Mouse (Mus musculus): ENCODE measurements around the gene Slc12a3.

Gene Slc12a3

DNA sequence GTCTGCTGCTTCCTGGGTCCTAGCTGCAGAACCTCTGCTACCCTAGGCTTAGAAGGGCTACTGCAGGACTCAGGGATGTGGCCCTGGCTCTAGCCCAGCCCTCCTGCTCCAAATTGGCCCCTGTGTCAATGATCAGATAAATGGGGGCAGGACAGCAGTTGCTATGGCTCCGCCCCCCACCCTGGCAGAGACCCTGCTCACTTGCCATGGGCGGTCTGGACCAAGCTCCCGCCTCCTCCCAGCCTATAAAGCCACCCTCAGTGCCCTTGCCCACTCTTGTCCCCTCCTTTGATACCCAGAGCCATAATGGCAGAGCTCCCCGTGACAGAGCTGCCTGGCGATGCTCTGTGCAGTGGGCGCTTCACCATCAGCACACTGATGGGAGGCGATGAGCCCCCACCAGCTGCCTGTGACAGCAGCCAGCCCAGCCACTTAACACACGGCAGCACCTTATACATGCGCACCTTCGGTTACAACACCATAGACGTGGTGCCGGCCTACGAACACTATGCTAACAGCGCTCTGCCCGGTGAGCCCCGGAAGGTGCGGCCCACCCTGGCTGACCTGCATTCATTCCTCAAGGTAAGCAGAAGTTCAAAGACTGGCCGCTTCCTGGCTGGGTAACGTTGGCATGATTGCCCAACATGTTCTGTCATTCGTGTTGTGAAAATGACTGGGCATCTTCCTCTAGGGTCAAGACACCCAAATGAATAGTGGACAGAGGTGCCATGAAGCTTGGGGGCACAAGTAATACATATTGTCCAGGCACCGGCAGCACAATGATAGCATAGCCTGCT, at the start of gene Slc12a3:
Gene Slc12a3, plus strand, starts transcription at position 270 of the 797 bp plus-strand sequence.
- no peak for DNase-seq (ENCODE audit: low spot score)

DNA sequence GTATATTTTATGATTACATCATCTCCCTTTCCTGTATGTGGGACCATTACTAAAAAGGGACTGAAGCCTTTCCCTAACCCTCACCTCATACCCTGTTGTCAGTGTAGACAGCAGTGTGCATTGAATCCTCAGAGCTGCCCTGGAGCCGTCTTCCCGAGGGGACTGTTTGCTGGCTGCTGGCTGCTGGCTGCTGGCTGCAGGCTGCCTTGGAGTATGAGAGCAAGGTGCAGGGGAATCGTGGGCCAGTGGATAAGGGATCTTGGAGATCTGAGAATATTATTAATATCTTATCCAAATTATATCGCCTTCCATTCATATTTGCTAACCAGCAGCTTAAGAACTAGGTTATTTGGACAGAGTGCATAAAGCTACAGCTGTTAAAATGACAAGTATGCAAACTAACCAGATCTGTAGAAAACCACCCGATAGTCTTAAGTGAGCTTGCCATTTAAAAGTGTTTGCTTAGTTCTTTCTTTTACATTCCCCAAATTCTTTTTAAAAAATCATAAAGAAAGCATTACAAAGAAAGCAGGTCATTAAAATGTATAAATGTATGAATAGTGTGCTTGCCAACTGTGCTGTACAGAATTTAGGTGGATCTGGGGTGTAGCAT, 48.9 kb upstream of the Slc12a3 start:
- DNase-seq (ENCODE audit: low spot score) = no peak

DNA sequence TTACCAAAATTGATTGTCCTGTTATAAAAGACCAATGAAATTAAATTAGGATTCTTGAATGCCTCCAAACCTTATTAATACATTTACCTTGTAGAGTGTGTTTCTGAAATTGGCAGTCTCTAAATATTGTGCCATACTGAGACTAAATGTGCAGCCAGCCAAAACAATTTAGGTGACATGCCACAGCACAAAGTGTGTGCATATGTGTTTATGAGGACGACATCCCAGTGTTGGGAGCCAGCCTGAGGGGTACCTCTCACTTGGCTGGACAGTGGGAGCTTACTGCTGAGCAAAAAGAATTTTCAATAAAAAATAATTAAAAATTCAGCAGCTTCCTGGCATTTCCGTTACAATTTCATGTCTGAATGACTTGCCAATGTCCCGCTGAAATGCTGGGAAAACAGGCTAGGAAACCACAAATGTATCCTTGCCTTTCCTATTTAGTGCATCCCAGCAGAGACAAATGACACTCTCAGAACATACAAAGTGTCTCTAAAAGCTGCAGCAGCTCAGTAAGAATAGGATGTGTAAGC, 46.5 kb upstream of the Slc12a3 start:
- DNase-seq (ENCODE audit: low spot score) = no peak

DNA sequence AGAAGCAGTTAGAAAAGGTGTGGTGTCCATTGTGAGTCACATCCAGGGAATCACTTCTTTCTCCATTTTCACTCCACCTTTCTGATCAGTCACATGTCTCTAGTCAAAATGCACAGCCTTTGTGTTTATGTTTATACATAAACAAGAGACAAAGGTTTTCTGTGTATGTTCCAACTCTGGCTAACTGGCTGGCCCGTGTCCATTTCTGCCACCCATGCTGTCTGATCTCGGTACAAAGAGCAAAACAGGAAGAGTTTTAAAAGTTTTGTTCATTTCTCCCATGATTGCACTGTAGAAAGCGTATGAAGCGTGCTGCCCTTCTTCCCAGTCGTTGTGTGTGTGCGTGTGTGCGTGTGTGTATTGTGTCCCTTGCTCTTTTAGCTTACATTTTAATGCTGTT, 44.8 kb upstream of the Slc12a3 start:
- no peak for DNase-seq (ENCODE audit: low spot score)

DNA sequence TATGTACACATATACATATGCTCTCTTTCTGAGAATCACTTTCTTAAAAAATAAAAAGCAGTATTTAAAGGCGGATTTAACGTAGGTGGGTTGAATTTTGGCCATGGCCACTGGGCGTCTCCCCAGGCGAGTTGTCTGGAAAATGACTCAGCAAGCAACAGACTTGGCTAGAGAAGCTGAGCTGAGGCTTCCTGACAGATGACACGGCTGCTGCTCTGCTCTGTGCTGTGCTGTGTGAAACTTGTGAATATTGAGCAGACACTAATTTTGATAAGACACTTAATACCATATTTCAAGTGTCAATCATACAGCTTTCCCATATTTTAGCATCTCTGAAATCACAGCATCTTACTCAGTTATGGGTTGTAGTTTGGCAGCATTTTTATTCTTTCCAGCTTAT, 38.4 kb upstream of the Slc12a3 start:
- no peak for DNase-seq (ENCODE audit: low spot score)

DNA sequence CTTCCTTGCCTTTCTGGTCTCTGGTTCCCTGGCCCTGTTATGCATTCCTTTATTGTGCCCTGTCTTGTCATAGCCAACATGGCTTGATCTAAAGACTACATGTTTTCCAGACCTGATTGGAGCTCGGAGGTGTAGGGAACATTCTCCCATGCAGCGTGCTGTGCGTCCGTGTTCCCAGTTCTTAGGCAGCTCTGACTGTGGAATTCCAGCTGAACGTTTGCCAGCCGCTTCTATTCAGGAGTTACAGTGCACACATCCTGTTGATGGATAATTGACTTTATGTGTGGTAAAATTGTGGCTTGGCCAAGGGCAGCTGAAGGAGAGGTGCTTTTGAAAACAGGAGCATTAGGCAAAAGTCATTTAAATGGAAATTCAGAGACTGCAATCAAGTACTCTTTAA, 36.9 kb upstream of the Slc12a3 start:
- no peak for DNase-seq (ENCODE audit: low spot score)

DNA sequence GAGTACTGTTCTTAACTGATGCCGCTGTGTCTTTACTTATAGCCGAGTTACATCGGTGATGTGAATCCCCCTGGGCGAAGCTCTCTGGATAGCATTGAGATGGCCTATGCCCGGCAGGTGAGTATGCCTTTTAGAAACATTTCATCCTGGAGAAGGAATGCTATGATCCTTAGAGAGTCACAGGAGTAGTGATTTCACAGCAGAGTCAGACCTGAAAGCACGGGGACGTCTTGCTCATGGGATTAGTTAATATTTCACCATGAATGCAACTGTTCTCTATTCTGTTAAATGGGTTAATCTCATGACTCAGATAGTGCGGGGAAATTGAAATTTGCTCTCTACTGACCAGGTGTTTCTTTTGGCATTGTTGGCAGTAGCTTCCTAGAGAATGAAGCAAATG, 36.4 kb upstream of the Slc12a3 start:
- no peak for DNase-seq (ENCODE audit: low spot score)

DNA sequence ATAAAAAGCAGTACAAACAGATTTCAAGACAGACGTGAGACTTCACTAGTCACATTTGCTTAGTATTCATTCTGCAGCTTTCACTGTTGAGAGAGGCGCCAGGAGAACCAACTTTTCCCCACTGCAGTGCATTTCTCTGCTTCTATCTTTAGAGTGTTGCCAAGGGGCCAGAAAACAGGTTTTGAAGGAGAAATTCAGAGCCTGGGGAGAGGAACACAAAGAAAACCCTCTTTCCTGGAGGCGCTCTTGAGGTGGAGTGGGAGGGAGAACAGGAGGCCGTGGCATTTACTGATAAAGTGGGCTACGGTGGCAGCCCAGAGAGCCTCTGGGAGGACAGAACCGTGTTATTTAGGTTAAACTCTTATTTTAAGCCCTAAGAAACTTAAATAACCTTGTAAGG, 33.3 kb upstream of the Slc12a3 start:
- DNase-seq (ENCODE audit: low spot score) = no peak

DNA sequence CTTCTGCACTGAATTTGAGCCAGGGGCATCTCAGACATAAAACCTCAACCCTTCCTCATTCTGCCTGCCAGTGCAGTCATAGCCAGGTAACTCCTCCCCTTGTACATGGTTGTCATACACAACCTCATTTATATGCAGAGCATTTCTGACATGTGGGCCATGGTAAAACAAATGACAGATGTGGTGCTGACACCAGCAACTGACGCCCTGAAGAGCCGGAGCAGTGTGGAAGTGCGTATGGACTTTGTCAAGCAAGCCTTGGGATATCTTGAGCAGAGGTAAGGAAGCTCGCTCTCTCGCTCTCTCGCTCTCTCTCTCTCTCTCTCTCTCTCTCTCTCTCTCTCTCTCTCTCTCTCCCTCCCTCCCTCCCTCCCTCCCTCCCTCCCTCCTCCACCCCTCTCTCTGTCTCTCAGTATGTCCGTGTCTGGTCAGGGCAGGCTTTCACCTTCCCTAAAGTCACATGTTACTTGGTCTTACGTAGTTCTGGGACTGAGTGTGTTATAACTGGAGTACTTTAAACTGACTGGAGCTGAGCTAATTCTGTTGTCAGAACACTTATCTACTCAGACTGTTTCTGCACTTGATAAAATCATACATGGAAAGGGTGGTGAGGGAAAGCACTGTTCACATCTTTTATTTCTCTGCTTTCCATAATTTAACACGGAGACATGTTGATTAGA, 32.5 kb upstream of the Slc12a3 start:
- no peak for DNase-seq (ENCODE audit: low spot score)

DNA sequence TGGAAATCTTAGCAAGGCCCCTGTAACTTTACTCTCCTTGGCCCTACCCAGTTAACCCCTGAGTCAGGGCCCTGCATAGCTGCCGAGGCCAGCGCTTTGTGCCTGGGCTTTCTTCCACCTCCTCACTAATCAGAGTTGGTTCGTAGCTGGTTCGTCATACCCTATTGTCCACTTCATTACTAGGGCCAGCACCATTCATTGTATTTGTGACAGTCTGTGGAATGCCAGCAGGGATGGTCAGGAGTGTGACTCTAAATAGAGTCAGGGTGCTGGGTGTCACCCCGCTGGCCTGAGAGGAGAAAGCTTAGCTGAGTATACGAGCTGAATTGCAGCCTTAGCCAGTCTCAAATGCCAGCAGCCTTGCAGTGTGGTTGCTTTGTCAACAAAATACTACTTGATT, 31.9 kb upstream of the Slc12a3 start:
- DNase-seq (ENCODE audit: low spot score) = no peak

DNA sequence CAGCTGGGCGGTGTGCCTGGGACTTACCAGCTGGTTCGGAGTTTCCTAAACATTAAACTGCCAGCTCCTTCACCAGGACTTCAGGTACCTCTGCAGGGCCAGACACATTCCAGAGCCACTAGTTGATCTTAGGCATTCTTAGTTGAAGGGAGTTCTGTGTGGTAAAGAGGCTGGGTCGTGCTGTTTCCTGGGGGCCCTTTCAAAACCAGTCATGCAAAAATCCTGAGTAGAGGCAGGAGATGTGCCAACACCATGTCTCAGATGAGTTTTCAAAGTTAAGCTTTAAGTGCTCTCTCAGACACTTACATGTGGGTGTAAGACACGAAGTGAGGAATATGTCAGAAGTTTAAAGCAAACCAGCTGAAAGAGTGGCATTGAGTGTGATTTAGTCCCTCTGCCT, 28.2 kb upstream of the Slc12a3 start:
- no peak for DNase-seq (ENCODE audit: low spot score)

DNA sequence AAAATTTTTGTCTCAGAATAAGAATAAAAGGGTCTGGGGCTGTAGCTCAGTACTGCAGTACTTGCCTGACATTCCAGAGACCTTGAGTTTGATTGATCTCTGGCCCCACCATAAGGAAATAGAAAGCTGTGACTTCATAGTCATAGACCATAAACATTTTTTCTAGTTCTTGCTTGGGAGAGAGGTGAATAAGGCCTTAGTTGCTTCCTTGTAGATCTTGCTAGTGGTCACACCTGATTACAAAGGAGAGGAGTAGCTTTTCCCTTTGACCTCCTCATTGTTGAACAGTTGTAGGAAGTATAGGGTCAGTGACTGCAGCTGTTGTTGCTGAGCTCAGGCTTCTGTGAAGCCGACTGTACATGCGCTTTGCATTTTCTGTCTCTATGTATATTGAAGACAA, 24.6 kb upstream of the Slc12a3 start:
- DNase-seq (ENCODE audit: low spot score) = no peak

DNA sequence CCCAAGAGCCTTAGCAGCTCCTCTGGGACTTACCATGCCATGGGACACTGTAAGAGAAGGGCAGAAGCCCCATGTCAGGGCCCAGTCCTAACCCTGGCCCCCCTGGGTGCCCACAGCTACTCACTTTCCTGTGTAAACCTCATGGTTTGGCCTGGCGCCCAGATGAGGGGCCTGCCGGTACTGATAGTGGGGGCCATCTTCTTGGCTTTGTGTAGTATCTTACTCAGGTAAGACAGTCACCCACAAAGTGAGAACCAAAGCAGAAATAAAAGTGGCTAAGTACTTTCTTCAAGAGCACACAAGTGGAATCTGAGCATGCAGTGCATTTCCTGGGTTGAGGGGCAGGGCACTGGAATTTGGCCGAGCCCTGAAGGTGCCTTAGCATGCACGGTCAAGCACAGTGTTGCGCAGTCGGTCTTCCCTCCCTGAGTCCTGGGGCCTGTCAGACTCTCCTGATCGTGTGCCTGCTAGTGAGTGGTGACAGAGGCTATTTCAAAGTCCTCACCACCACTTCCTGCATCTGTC, 21.9 kb upstream of the Slc12a3 start:
- DNase-seq (ENCODE audit: low spot score) = no peak

DNA sequence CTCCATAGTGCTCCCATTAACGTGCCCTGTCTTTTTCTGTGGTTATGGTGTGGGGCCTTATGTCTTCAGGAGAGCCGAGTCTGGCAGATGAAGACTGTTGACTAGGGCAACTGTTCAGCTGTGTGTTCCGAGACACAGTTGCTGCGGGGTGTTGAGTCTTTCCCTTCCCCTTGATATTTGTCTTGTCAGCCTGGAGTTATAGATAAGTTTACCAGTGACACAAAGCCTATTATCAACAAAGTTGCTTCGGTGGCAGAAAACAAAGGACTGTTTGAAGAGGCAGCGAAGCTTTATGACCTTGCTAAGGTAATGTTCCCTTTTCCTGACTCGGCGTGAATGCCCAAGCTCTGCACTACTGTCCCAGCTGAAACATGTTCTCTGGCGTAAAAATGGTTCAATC, 21.3 kb upstream of the Slc12a3 start:
- no peak for DNase-seq (ENCODE audit: low spot score)

DNA sequence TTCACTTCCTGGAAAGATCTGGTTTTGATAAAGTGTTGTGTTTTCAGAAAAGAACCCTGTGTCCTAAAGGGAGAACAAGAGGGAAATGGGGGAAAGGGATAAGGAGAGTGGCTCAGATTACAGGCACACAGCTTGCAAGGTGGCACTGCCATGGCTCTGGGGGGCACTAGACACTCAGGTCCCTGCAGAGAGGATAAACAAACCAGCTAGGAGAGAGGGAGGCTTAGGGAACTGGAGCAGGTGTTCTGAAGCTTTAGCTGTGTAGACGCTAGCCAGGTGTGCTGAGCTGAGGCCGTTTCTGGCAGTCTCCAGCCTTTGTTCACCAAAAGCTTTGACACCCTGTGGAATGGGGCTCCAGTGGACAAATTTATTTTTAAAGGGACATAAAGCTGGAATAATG, 14.9 kb upstream of the Slc12a3 start:
- no peak for DNase-seq (ENCODE audit: low spot score)

DNA sequence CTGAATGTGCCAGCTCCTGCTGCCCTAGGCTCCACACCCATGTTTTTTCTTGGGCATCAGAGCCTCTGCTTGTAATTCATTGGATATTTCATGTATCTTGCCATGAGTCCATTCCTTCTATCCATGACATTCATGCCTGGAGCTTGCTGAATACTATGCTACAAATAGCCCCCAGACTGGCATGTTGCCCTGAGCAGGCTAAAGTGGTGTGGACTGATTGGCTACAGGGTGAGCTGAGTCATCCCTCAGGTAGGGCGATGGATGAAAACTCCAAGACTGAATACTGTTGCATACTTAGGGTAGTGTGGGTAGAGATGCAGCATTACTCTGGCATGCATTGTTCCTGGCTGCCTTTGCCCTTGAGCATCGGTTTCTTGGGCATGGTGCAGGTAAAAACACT, 11.8 kb upstream of the Slc12a3 start:
- DNase-seq (ENCODE audit: low spot score) = no peak

DNA sequence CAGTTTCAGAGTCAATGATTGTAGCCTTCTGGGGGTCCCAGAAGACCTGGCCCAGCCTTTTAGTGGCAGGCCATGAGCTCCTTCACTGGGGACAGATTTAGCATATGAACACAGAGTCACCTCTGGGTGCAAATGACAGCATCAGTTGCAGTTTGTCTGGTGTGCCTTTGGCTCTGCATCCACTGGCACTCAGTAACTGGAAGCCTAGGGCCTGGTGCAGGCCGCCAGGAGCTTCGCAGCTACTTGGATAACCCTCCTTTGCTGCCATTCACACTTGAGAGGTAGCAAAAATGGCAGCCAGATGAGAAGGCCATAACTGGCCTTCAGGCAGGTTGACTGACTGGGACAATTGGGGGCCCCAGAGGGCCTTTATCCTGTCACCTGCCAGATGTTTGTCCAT, 11.3 kb upstream of the Slc12a3 start:
- no peak for DNase-seq (ENCODE audit: low spot score)

DNA sequence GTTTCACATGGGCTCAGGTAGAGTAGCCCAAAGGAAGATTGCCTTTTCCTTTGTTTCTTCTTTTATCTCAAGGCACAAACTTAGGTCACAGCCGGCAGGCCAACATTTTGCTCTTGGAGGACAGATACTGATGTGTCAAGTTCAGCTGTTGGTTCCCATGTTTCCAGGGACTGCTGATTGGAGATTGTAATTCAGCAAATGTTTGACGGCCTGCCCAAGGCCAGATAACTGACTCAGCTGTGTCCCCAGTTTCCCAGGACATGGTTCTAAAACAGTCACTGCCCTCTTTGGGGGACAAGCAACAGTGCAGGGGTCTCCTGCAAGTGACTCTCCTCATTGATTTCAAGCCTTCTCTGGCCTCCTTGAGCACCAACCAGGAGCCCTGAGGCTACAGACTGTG, 9.0 kb upstream of the Slc12a3 start:
- DNase-seq (ENCODE audit: low spot score) = no peak

DNA sequence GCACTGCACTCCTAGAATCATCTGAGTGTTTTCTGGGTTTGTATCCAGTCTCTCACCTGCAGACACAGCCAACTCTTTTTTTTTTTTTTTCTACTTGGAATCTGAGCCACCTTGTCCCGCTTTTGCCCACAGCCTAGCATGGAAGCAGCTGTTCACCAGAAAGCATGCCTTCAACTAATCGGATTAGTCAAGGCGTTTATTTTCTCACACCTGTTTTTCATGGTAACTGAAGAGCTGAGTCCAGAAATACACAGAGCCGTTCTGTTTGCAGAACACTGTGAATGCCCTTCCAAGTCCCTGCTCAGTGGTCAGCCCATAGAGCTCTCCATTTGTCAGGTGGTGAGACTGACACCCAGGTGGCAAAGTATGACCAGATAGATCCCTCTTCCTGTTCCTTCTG, 6.9 kb upstream of the Slc12a3 start:
- DNase-seq (ENCODE audit: low spot score) = no peak

DNA sequence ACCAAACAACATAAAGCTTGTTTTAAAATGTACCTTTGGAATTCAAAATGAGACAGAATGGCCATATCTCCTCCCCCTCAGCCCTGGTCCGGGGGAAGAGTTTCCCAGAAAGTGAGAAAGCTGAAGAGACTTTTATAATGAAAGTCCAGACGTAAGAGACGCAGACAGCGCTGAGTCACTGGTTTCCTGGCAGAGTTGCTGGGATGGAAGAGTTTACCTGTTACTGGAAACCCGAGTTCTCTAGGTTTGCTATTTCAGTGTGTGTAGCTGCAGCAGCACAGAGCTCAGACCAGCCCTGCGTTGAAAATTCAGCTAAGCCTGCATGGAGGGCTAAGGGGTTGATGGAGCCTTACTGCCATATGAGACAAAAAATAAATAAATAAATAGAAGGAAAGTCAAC, 6.0 kb upstream of the Slc12a3 start:
- no peak for DNase-seq (ENCODE audit: low spot score)

DNA sequence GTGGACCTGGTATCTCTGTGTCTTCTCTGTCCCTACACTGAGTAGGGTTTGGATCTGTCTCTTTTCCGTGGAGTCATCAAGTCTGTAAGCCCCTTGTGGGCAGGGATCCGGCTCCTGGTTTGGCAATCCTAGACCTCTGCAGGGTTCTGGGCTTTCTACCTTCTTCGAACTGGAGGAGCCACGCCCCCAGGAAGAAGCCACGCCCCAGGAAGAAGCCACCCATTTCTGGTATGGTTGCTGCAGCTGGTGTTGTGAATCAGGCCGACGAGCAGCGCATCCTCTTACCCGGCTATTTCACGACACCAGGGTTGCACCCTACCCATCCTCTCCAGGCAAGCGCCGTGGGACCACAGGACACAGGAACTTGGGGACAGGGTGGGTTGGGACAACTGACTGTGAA, 4.9 kb upstream of the Slc12a3 start:
- peak; percentile 28 for DNase-seq (ENCODE audit: low spot score)

DNA sequence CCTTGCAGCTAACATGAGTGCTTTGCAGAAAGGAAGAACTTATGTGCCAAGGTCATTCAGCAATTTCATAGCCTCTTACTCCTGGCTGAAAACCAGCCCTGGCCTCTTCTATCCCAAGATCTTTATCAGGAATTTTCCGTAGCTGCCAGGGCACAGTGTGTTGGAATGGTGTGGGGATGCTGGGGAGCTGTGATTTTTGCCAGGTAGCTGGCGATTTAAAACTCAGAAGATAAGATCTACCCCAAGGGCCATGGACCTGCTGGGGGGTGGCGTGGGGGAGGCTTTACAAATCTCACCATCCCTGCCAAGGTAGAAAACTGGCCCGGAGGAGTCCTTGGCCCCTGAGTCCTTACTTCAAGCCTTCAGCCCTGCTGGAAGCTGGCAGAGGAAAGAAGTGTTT, 3.0 kb upstream of the Slc12a3 start:
- no peak for DNase-seq (ENCODE audit: low spot score)

DNA sequence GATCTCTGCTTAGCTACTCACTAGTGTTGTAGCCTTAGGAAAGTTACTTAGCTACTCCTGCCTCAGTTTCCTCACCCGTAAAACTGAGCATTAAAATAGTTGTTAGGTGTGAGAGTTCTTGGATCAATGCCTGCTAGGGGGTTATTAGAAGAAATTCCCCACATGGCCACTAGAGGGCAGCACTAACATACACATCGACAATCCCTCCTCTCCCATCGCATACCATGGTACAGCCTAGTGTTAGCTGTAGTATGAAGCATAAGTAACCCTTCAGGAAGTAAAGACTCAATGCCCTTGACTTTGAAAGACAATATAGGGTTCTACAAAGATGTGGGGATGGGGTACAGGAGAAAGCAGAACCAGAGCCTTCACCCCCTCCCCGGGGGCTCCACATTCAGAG, 1.7 kb downstream of the Slc12a3 start:
- peak; percentile 60 for DNase-seq (ENCODE audit: low spot score)
